In genomic region chr5:123431524-123432304, GRCm38 (mm10) we compare ENCODE assay signal across 9 mouse cellular contexts. TPM values are rescaled to one million over a fixed set of nuclear protein-coding genes. Genes with fewer than 3 reads are reported as not detected.
A peak's percentile ranks its signal among the peaks of the same experiment; 100 is the strongest.
DNase-seq lines count a peak whose midpoint lies in the region; ATAC-seq and TF ChIP-seq lines count a peak whose summit lies in the region.
"Had no signal": no experiment of that assay in that cellular context is flagged by ENCODE, and none has a peak within 500 bp of the region (broad histone marks: within the 10 kb centered on the region; RNA-seq: fewer than 3 reads in every experiment).

No protein-coding gene starts in this region.

- H3K27ac ChIP-seq in kidney, embryonic 14.5 days (ENCODE audit: low read depth, low read length), result peak overlapping the region; percentile 48; the same call in 1 of the 2 replicates
- H3K27ac ChIP-seq in lung, embryonic 16.5 days (ENCODE audit: low read length), result peak overlapping the region; percentile 84

- no peak overlapping the region for H3K4me3 ChIP-seq in kidney, embryonic 14.5 days (ENCODE audit: low read length)
- H3K4me3 ChIP-seq in lung, embryonic 16.5 days (ENCODE audit: low read length), result no peak overlapping the region

- 75% methylated on average over 13 of the region's 13 CpGs for WGBS in kidney, embryonic 14.5 days
- 39% methylated on average over 13 of the region's 13 CpGs for WGBS in lung, embryonic 16.5 days

- no peaks in the 10 kb centered on the region for H3K36me3 ChIP-seq in kidney, embryonic 14.5 days (ENCODE audit: control insufficient read depth, insufficient read depth, low read length)
- H3K36me3 ChIP-seq in lung, embryonic 16.5 days (ENCODE audit: control insufficient read depth, insufficient read depth, low read length), result no peaks in the 10 kb centered on the region

- H3K9me3 ChIP-seq in kidney, embryonic 14.5 days (ENCODE audit: control insufficient read depth, low read length), result peaks cover under 1% of the 10 kb centered on the region; the same call in 1 of the 2 replicates
- H3K9me3 ChIP-seq in lung, embryonic 16.5 days (ENCODE audit: control insufficient read depth, low read length), result no peaks in the 10 kb centered on the region

- H3K4me2 ChIP-seq in kidney, embryonic 14.5 days (replicated peaks; ENCODE audit: low read depth, low read length), result no peak overlapping the region
- peak overlapping the region; percentile 15; the same call in 1 of the 2 replicates for H3K4me2 ChIP-seq in lung, embryonic 16.5 days (ENCODE audit: low read depth, low read length)

- ATAC-seq in kidney, embryonic 14.5 days (ENCODE audit: low FRiP score, low TSS enrichment), result no peak
- ATAC-seq in lung, embryonic 16.5 days (ENCODE audit: low read depth), result peak; percentile 73

- no peaks in the 10 kb centered on the region for H3K27me3 ChIP-seq in kidney, embryonic 14.5 days (ENCODE audit: control insufficient read depth, insufficient read depth, low read length)
- no peaks in the 10 kb centered on the region for H3K27me3 ChIP-seq in lung, embryonic 16.5 days (ENCODE audit: control insufficient read depth, insufficient read depth, low read depth, low read length)

- peak; percentile 15 to 30 for DNase-seq in left cerebral cortex, adult 18-20 months (ENCODE audit: low spot score in 2 of 2)
- no peak for DNase-seq in left cerebral cortex, adult 11 months (ENCODE audit: low spot score)
- DNase-seq in brain, embryonic 14.5 days (ENCODE audit: low read depth), result peak; percentile 73
- peak; percentile 86 for DNase-seq in heart, adult 8-10 months (ENCODE audit: low spot score)
- DNase-seq in embryo, embryonic 10.5 days (ENCODE audit: low spot score), result no peak
- no peak for DNase-seq in thymus, postnatal 0 days (ENCODE audit: low spot score)

- H3K9ac ChIP-seq in kidney, embryonic 14.5 days (ENCODE audit: low read depth, low read length), result no peak overlapping the region
- H3K9ac ChIP-seq in lung, embryonic 16.5 days (ENCODE audit: low read length), result no peak overlapping the region; the same call in 1 of the 2 replicates

- TF ChIP-seq CTCF in brain, embryonic 14.5 days (IDR thresholded peaks at IDR 0.05; ENCODE audit: borderline replicate concordance, extremely low read depth, insufficient read depth, insufficient read length), result no peak

- TF ChIP-seq POLR2A in brain, embryonic 14.5 days (IDR thresholded peaks at IDR 0.05; ENCODE audit: borderline replicate concordance, extremely low read depth, insufficient read depth, insufficient read length, poor library complexity, severe bottlenecking), result no peak

- H3K4me1 ChIP-seq in kidney, embryonic 14.5 days (ENCODE audit: control insufficient read depth, insufficient read depth, low read length), result peaks cover 20% of the 10 kb centered on the region; the same call in 1 of the 2 replicates
- H3K4me1 ChIP-seq in lung, embryonic 16.5 days (replicated peaks; ENCODE audit: control insufficient read depth, insufficient read depth, low read length), result peaks cover 33% of the 10 kb centered on the region

RNA-seq across cellular contexts. Expression of gene Mlxip, which starts 37.1 kb away (rescaled TPM):
- total RNA-seq in left cerebral cortex, adult 18-20 months (2021), result 10 to 100 TPM; 16.0 to 16.8 TPM
- 37.5 TPM in 2 replicates for polyA plus RNA-seq in brain, embryonic 14.5 days (2012; rRNA removed)
- total RNA-seq in heart, adult 8-10 months (2022), result 10 to 100 TPM; 23.4 to 30.6 (median 27.3) TPM
- 13.4 and 26.6 TPM in 2 replicates for polyA plus RNA-seq in kidney, embryonic 14.5 days (2014; fragmentation: Nextera tagmentation; extraction: Ambion mirVana)
- polyA plus RNA-seq in lung, embryonic 16.5 days (2015; fragmentation: Nextera tagmentation; extraction: Ambion mirVana), result 15.0 and 17.8 TPM in 2 replicates
- polyA plus RNA-seq in thymus, postnatal 0 days (2015; fragmentation: Nextera tagmentation; extraction: Ambion mirVana), result 7.3 and 8.2 TPM in 2 replicates

RNA-seq across cellular contexts. Expression of gene Lrrc43, which starts 57.4 kb away (rescaled TPM):
- total RNA-seq in left cerebral cortex, adult 18-20 months (2021), result under 1 TPM; 0.33 to 0.40 TPM
- 0.20 and 0.38 TPM in 2 replicates for polyA plus RNA-seq in brain, embryonic 14.5 days (2012; rRNA removed)
- total RNA-seq in heart, adult 8-10 months (2022), result not detected
- polyA plus RNA-seq in kidney, embryonic 14.5 days (2014; fragmentation: Nextera tagmentation; extraction: Ambion mirVana), result not detected in 2 replicates
- 1.5 and 1.7 TPM in 2 replicates for polyA plus RNA-seq in lung, embryonic 16.5 days (2015; fragmentation: Nextera tagmentation; extraction: Ambion mirVana)
- polyA plus RNA-seq in thymus, postnatal 0 days (2015; fragmentation: Nextera tagmentation; extraction: Ambion mirVana), result 0.09 and 0.10 TPM in 2 replicates
- total RNA-seq: G1E had no signal
- polyA plus RNA-seq: G1E had no signal

RNA-seq across cellular contexts. Expression of gene Il31, which starts 57.6 kb away (rescaled TPM):
- not detected for total RNA-seq in left cerebral cortex, adult 18-20 months (2021)
- not detected in 2 replicates for polyA plus RNA-seq in brain, embryonic 14.5 days (2012; rRNA removed)
- not detected for total RNA-seq in heart, adult 8-10 months (2022)
- not detected in 2 replicates for polyA plus RNA-seq in kidney, embryonic 14.5 days (2014; fragmentation: Nextera tagmentation; extraction: Ambion mirVana)
- not detected in 2 replicates for polyA plus RNA-seq in lung, embryonic 16.5 days (2015; fragmentation: Nextera tagmentation; extraction: Ambion mirVana)
- 0.17 and 0.49 TPM in 2 replicates for polyA plus RNA-seq in thymus, postnatal 0 days (2015; fragmentation: Nextera tagmentation; extraction: Ambion mirVana)
- total RNA-seq: G1E had no signal
- polyA plus RNA-seq: G1E had no signal

Comparison
In these comparisons a context has a peak if more than half of its experiments do, and no peak if none do; other contexts are left out.
1. DNase-seq: peak in left cerebral cortex, adult 18-20 months (2 of 2), brain, embryonic 14.5 days (single experiment) and heart, adult 8-10 months (single experiment); none in left cerebral cortex, adult 11 months (single experiment), embryo, embryonic 10.5 days (single experiment) and thymus, postnatal 0 days (single experiment).